Mouse (Mus musculus) retina, embryonic 14.5 days (tissue): ENCODE measurements around the gene Slf2.

Experiments
- DNase-seq: peaks from one replicate; pipeline ENCODE4 v3.0.0-alpha.2; 2015; ENCODE audit warnings: low spot score

The Slf2 gene

GRCm38 (mm10) chr19:44930744-44931453 is at the start of gene Slf2:
Gene Slf2 (plus strand): TSS chr19:44931151.
- peak; percentile 99 for DNase-seq

GRCm38 (mm10) chr19:44882552-44883024 is 48.4 kb upstream of the Slf2 start:
- DNase-seq = peak; percentile 70

- no peak for DNase-seq
Observed at GRCm38 (mm10) chr19:44884331-44884730, 46.6 kb upstream of the Slf2 start.

- DNase-seq = peak; percentile 38
Observed at GRCm38 (mm10) chr19:44886475-44886874, 44.5 kb upstream of the Slf2 start.

GRCm38 (mm10) chr19:44887679-44888235 is 43.2 kb upstream of the Slf2 start:
- DNase-seq = peak; percentile 83

- peak; percentile 54 for DNase-seq
Observed at GRCm38 (mm10) chr19:44889548-44889947, 41.4 kb upstream of the Slf2 start.

GRCm38 (mm10) chr19:44891446-44891845 is 39.5 kb upstream of the Slf2 start:
- DNase-seq = peak; percentile 65

GRCm38 (mm10) chr19:44893231-44893871 is 37.6 kb upstream of the Slf2 start:
- no peak for DNase-seq

GRCm38 (mm10) chr19:44895245-44895644 is 35.7 kb upstream of the Slf2 start:
- DNase-seq = peak; percentile 89

- DNase-seq = no peak
Observed at GRCm38 (mm10) chr19:44896450-44896849, 34.5 kb upstream of the Slf2 start.

- no peak for DNase-seq
Observed at GRCm38 (mm10) chr19:44897521-44897920, 33.4 kb upstream of the Slf2 start.

- no peak for DNase-seq
Observed at GRCm38 (mm10) chr19:44898646-44899045, 32.3 kb upstream of the Slf2 start.

GRCm38 (mm10) chr19:44899104-44899793 is 31.7 kb upstream of the Slf2 start:
- no peak for DNase-seq

GRCm38 (mm10) chr19:44899947-44900773 is 30.8 kb upstream of the Slf2 start:
- peak; percentile 50 for DNase-seq

- no peak for DNase-seq
Observed at GRCm38 (mm10) chr19:44901047-44901446, 29.9 kb upstream of the Slf2 start.

- no peak for DNase-seq
Observed at GRCm38 (mm10) chr19:44902324-44902723, 28.6 kb upstream of the Slf2 start.

GRCm38 (mm10) chr19:44903343-44904000 is 27.5 kb upstream of the Slf2 start:
- no peak for DNase-seq

GRCm38 (mm10) chr19:44904141-44904720 is 26.7 kb upstream of the Slf2 start:
- no peak for DNase-seq

- DNase-seq = no peak
Observed at GRCm38 (mm10) chr19:44905316-44905715, 25.6 kb upstream of the Slf2 start.

- peak; percentile 53 for DNase-seq
Observed at GRCm38 (mm10) chr19:44907851-44908690, 22.9 kb upstream of the Slf2 start.
